Mouse (Mus musculus) C3H10T1/2 (cell line): Measurements from ENCODE around the gene Gm6904. TPM values are rescaled to one million over a fixed set of nuclear protein-coding genes. Genes with fewer than 3 reads are reported as not detected.

Source experiments
- polyA plus RNA-seq, 2 experiments: library from polyadenylated mRNA; unstranded; fragments of >200 nt; fragmentation: generic; extraction: Trizol; gene quantifications; one replicate each; pipeline ENCODE4 v1.2.1; 2012; ENCODE audit warnings: missing spikeins in 2 of 2

Gene Gm6904
- polyA plus RNA-seq: under 1 TPM in 1 of 2 experiments, not detected in 1; 0.08 TPM

DNA sequence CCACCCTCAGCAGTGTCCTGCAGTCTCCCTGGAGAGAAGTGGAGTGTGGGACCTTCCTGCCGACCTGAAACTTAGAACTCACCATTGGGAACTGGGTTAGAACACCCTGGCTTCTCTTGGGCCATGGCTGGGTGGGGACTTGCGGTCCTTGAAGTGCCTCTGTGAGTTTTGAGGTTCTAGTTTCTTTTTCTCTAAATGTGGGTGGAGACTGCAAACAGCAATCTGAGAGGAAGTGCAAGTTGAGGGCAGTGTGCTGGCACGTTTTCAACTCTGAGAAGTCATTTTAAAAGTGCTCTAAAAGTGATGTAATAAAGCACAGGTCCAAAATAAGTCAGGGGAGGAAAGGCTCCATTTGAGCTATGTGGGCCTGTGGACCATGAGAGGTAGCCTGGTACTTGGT lies at the start of gene Gm6904:
Gm6904 (minus strand) TSS at position 161 of the 400 bp plus-strand sequence.

DNA sequence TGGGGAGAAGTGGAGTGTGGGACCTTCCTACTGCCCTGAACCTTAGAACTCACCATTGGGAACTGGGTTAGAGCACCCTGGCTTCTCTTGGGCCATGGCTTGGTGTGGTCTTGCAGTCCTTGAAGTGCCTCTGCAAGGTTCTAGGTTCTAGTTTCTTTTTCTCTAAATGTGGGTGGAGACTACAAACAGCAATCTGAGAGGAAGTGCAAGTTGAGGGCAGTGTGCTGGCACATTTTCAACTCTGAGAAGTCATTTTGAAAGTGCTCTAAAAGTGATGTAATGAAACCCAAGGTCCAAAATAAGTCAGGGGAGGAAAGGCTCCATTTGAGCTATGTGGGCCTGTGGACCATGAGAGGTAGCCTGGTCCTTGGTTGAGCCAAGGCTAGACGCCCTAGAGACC lies 37.4 kb upstream of the Gm6904 start, which contains the start of gene Phf11a:
Phf11a (minus strand) TSS at position 132 of the 400 bp plus-strand sequence.

DNA sequence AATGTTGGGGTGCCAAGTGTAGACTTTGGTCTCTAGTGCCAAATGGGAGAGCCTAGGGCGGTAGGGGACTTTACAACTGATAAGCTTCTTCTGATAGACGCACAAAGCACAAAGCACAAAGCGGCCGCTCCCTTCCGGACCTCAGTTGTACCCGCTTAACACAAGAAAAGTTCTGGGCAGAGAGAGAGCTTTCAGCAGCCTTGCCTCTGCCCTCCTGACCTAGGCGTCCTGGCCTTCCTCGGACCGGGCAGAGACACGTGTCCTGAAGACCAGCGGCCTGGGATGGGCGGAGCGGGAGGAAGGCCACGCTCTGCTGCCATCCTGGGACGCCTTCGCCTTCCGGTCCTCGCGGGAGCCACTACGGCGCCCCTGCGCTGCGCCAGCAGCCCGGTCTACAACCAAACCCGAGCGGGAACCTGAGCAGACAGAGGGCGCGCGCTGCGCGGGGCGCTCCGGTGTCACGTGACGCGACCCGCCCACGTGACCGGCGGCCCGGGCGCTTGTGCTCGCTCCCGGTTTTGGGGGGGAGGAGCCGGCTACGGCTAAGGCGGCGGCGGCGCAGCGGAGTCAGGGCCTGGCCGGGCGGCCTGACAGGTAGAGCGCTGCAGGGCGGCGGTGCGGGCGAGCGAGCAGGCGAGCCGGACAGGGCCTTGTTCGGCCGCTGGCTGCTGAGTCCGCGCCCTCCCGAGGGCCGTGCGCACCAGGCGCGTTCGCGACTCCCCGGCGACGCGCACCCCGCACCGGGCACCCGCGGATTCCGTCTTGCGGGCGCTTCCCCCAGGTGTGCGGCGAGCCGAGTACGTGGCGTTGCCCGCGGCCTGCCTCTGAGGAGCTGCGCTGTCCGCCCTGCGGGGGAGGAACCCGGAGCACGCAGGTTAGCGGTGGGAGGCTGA lies 59.1 kb downstream of the Gm6904 start, which contains the start of gene Rcbtb1:
Rcbtb1 (plus strand) TSS at position 499 of the 893 bp plus-strand sequence.

Other genes with a start within 250 kb of the Gm6904 start
- gene 1700129C05Rik, start 117.3 kb downstream of the Gm6904 start, polyA plus RNA-seq: not detected
- not detected for gene Gm5142, start 81.5 kb downstream of the Gm6904 start, polyA plus RNA-seq
- gene Rcbtb1, start 59.0 kb downstream of the Gm6904 start, polyA plus RNA-seq: 1 to 10 TPM; 1.8 to 8.4 TPM
- not detected for gene Phf11a, start 37.3 kb upstream of the Gm6904 start, polyA plus RNA-seq
- 1 to 10 TPM in 1 of 2 experiments, under 1 TPM in 1; 0.02 to 3.7 TPM for gene Phf11b, start 81.1 kb upstream of the Gm6904 start, polyA plus RNA-seq
- gene Phf11d, start 105.3 kb upstream of the Gm6904 start, polyA plus RNA-seq: 1 to 10 TPM in 1 of 2 experiments, under 1 TPM in 1; 0.21 to 9.3 TPM
- gene Phf11c, start 135.2 kb upstream of the Gm6904 start, polyA plus RNA-seq: under 1 TPM; 0.05 to 0.28 TPM
- 1 to 10 TPM in 1 of 2 experiments, under 1 TPM in 1; 0.22 to 1.0 TPM for gene Setdb2, start 180.7 kb upstream of the Gm6904 start, polyA plus RNA-seq
- gene Cab39l, start 180.8 kb upstream of the Gm6904 start, polyA plus RNA-seq: 1 to 10 TPM; 1.0 to 9.0 TPM